Mouse (Mus musculus) olfactory bulb, adult 2 months (tissue): Measurements from ENCODE around the gene Cops3. TPM values are rescaled to one million over a fixed set of nuclear protein-coding genes. Genes with fewer than 3 reads are reported as not detected.

Experiments
- H3K27ac ChIP-seq: fragments of 200-500 bp; 2 replicates; pipeline ENCODE4 v1.5.1; 2012; ENCODE audit warnings: low read depth, low read length; ENCODE audit not compliant: insufficient read depth
- H3K4me1 ChIP-seq: fragments of 200-500 bp; 2 replicates; pipeline ENCODE4 v1.6.1; 2012; ENCODE audit warnings: low read length; ENCODE audit not compliant: control insufficient read depth, insufficient read depth
- H3K4me3 ChIP-seq: fragments of 200-500 bp; 2 replicates; pipeline ENCODE4 v1.5.1; 2012; ENCODE audit warnings: mild to moderate bottlenecking, low read depth, low read length, moderate library complexity; ENCODE audit not compliant: insufficient read depth
- CTCF ChIP-seq: fragments of 200-500 bp; IDR thresholded peaks from 2 replicates; pipeline ENCODE4 v1.5.1; 2012; ENCODE audit warnings: low read depth, mild to moderate bottlenecking, low read length, moderate library complexity; ENCODE audit not compliant: insufficient read depth
- POLR2A ChIP-seq: fragments of 200-500 bp; IDR thresholded peaks from 2 replicates; pipeline ENCODE4 v1.6.1; 2012; ENCODE audit warnings: mild to moderate bottlenecking, low read depth, low read length, moderate library complexity; ENCODE audit not compliant: insufficient read depth
- WGBS: fragments of 180-500 bp; shearing (Covaris S2); methylation state at CpG from one replicate; pipeline ENCODE4 v1.1.7; 2018; 5-methylcytosine and 5-hydroxymethylcytosine counted together
- polyA plus RNA-seq: library from polyadenylated mRNA; stranded (reverse); fragments of >200 nt; gene quantifications from 2 replicates; pipeline ENCODE4 v1.2.4, GENCODE M21; 2012; ENCODE audit warnings: low replicate concordance; ENCODE audit not compliant: missing spikeins, insufficient read depth, insufficient read length

Cops3 gene
- polyA plus RNA-seq, 1 experiment: not detected

DNA sequence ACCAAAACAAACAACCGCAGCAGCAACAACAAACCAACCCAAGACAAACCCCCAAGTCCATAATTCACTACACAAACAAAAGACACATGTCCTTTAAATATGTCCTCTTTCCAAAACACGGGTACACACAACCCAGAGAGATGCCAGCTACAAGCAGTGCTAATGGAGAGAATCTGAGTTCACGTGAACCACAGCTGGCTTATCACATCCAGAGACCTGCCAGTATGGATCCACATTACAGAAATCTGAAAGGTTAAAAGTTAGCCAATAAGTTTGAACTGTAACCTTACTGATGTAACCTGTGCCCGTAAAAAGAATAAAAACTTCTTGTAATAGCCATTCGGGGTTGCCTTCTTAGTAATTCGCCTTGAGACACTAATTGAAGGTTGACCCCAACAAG lies 24.7 kb downstream of the Cops3 start:
- 90% methylated on average over 6 of the region's 6 CpGs for WGBS
- no peak overlapping the region for H3K4me3 ChIP-seq
- peaks cover 7% of the 10 kb centered on the region for H3K4me1 ChIP-seq
- TF ChIP-seq POLR2A: no peak
- no peak for TF ChIP-seq CTCF
- no peak overlapping the region for H3K27ac ChIP-seq

DNA sequence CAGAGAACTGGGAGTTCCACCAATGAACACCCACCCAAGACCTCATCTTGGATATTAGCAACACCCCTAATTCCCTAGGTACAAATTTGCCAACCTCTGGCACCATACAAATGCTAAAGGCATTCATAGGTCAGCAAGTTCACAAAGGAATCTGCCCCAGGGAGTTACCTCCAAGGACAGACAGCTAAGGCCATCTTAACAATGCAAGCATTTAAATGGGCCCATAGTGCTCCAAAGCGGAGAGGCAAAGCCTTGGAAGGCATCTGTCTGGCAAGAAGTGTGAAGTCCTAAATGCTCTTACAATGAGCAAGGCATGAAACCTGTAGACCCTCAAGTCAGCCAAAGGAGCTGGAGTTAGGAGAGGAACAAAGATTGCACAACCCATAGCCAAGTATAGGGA lies 25.3 kb downstream of the Cops3 start:
- TF ChIP-seq POLR2A (no peak), CTCF (no peak)
- Histone ChIP-seq H3K4me3 (no peak overlapping the region), H3K27ac (no peak overlapping the region), H3K4me1 (peaks cover 7% of the 10 kb centered on the region)
- WGBS: 83% methylated on average over 1 of the region's 1 CpGs

GRCm38 (mm10) chr11:59813276-59813675 lies 26.4 kb downstream of the Cops3 start:
- no peak overlapping the region for H3K4me3 ChIP-seq
- no peak overlapping the region for H3K27ac ChIP-seq
- H3K4me1 ChIP-seq: peaks cover 11% of the 10 kb centered on the region
- TF ChIP-seq CTCF: no peak
- 83% methylated on average over 3 of the region's 3 CpGs for WGBS

- peaks cover 25% of the 10 kb centered on the region for H3K4me1 ChIP-seq
- peak overlapping the region; percentile 67 for H3K27ac ChIP-seq
- H3K4me3 ChIP-seq: 0 out of 2 replicates have a peak overlapping the region, but pooled peaks have one; percentile 8
- WGBS: 43% methylated on average over 4 of the region's 4 CpGs
- TF ChIP-seq CTCF (no peak), POLR2A (no peak)
These were observed 28.4 kb downstream of the Cops3 start for GRCm38 (mm10) chr11:59811211-59811610.

GRCm38 (mm10) chr11:59810480-59811158 lies 29.0 kb downstream of the Cops3 start:
- Histone ChIP-seq H3K27ac (peak overlapping the region; percentile 100), H3K4me1 (peaks cover 29% of the 10 kb centered on the region), H3K4me3 (peak overlapping the region; percentile 90)
- WGBS: 49% methylated on average over 14 of the region's 14 CpGs
- no peak for TF ChIP-seq POLR2A
- TF ChIP-seq CTCF: no peak

- H3K27ac ChIP-seq: peak within 1 kb of the TSS; percentile 100
- under 1% methylated on average over 52 of the region's 52 CpGs for WGBS
- peaks cover 31% of the 10 kb centered on the region for H3K4me1 ChIP-seq
- TF ChIP-seq POLR2A (peak; percentile 91), CTCF (no peak)
- peak within 1 kb of the TSS; percentile 90 for H3K4me3 ChIP-seq
These were observed 29.8 kb downstream of the Cops3 start, which contains the start of gene Flcn for GRCm38 (mm10) chr11:59809670-59810474. Gene Flcn (minus strand): TSS chr11:59810016.

- TF ChIP-seq CTCF (no peak), POLR2A (no peak)
- H3K27ac ChIP-seq: peak overlapping the region; percentile 100
- H3K4me1 ChIP-seq: peaks cover 33% of the 10 kb centered on the region
- peak overlapping the region; percentile 90 for H3K4me3 ChIP-seq
- under 1% methylated on average over 15 of the region's 15 CpGs for WGBS
These were observed 30.5 kb downstream of the Cops3 start for GRCm38 (mm10) chr11:59809071-59809669.

GRCm38 (mm10) chr11:59808170-59808960 lies 31.3 kb downstream of the Cops3 start:
- Histone ChIP-seq H3K4me3 (peak overlapping the region; percentile 90), H3K27ac (no peak overlapping the region), H3K4me1 (peaks cover 33% of the 10 kb centered on the region)
- TF ChIP-seq POLR2A (no peak), CTCF (no peak)
- 50% methylated on average over 14 of the region's 14 CpGs for WGBS
